Mouse (Mus musculus) ES-Bruce4 (cell line): Measurements from ENCODE around the gene Epha6. TPM values are rescaled to one million over a fixed set of nuclear protein-coding genes. Genes with fewer than 3 reads are reported as not detected.

Experiments used
- H3K27ac ChIP-seq: 2 replicates; pipeline ENCODE4 v1.5.1; 2012; ENCODE audit warnings: low read length, inconsistent platforms; ENCODE audit not compliant: insufficient read depth
- H3K27me3 ChIP-seq: 2 replicates; pipeline ENCODE4 v1.6.1; 2012; ENCODE audit warnings: mild to moderate bottlenecking, low read length, inconsistent platforms; ENCODE audit not compliant: control insufficient read depth, poor library complexity, insufficient read depth, severe bottlenecking
- H3K36me3 ChIP-seq: 2 replicates; pipeline ENCODE4 v1.6.1; 2012; ENCODE audit warnings: inconsistent platforms, mild to moderate bottlenecking, low read length, moderate library complexity; ENCODE audit not compliant: control insufficient read depth, poor library complexity, insufficient read depth, severe bottlenecking
- H3K4me1 ChIP-seq: one replicate; pipeline ENCODE4 v1.8.1; 2011; ENCODE audit warnings: low read length; ENCODE audit not compliant: control insufficient read depth, insufficient read depth
- H3K4me3 ChIP-seq: 2 replicates; pipeline ENCODE4 v1.5.1; 2011; ENCODE audit warnings: low read depth, mild to moderate bottlenecking, low read length
- H3K9ac ChIP-seq: 2 replicates; pipeline ENCODE4 v1.6.1; 2012; ENCODE audit warnings: low read depth, mild to moderate bottlenecking, inconsistent platforms; ENCODE audit not compliant: poor library complexity, severe bottlenecking
- H3K9me3 ChIP-seq: replicated peaks from 2 replicates; pipeline ENCODE4 v1.6.1; 2012; ENCODE audit warnings: mild to moderate bottlenecking, low read length, inconsistent platforms; ENCODE audit not compliant: control insufficient read depth, poor library complexity, insufficient read depth, severe bottlenecking
- CTCF ChIP-seq: IDR thresholded peaks from one replicate; pipeline ENCODE4 v1.8.1; 2011; ENCODE audit warnings: low read depth, low read length
- EP300 ChIP-seq: IDR thresholded peaks from 2 replicates; pipeline ENCODE4 v1.6.1; 2011; ENCODE audit warnings: low read depth, low read length; ENCODE audit not compliant: insufficient read depth
- POLR2A ChIP-seq: IDR thresholded peaks from one replicate; pipeline ENCODE4 v1.8.1; 2011; ENCODE audit warnings: low read length; ENCODE audit not compliant: insufficient read depth
- polyA plus RNA-seq: library from polyadenylated mRNA; stranded (reverse); fragments of >200 nt; gene quantifications from 2 replicates; pipeline ENCODE4 v1.2.4, GENCODE M21; 2011; ENCODE audit warnings: low read depth; ENCODE audit not compliant: missing spikeins, insufficient read depth, insufficient read length

Epha6 gene
- polyA plus RNA-seq, 1 experiment = not detected

DNA sequence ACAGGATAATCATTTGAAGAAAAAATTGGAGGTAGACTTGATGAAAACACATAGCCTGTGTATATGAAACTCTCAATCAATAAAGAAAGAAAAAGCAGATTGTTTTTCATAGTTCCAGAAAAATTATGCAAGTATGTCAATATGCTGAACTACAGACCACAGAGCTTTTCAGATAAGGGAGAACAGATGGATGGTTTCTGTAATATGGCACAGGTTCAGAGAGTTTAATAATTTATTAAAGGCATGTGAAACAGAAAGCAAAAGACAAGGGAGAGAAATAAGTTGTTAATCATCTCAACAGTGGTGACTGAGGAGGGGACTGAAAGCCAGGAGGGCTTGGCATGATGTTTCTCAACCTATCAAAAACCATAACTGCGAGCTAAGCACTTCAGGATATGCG, 372.3 kb downstream of the Epha6 start:
- Histone ChIP-seq H3K36me3 (no peaks in the 10 kb centered on the region), H3K9ac (no peak overlapping the region), H3K4me1 (no peaks in the 10 kb centered on the region), H3K4me3 (no peak overlapping the region), H3K27ac (no peak overlapping the region), H3K9me3 (no peaks in the 10 kb centered on the region), H3K27me3 (no peaks in the 10 kb centered on the region)
- TF ChIP-seq EP300 (no peak), CTCF (no peak), POLR2A (no peak)

- H3K36me3 ChIP-seq = no peaks in the 10 kb centered on the region
- no peak overlapping the region for H3K27ac ChIP-seq
- no peaks in the 10 kb centered on the region for H3K27me3 ChIP-seq
- no peak overlapping the region for H3K9ac ChIP-seq
- H3K9me3 ChIP-seq = no peaks in the 10 kb centered on the region
- TF ChIP-seq POLR2A = no peak
- TF ChIP-seq CTCF = no peak
- no peak for TF ChIP-seq EP300
- no peaks in the 10 kb centered on the region for H3K4me1 ChIP-seq
- no peak overlapping the region for H3K4me3 ChIP-seq
Measured at GRCm38 (mm10) chr16:60209151-60209550, 396.2 kb downstream of the Epha6 start.

GRCm38 (mm10) chr16:60175580-60175979, 429.8 kb downstream of the Epha6 start:
- TF ChIP-seq EP300 = no peak
- no peak for TF ChIP-seq POLR2A
- Histone ChIP-seq H3K27me3 (no peaks in the 10 kb centered on the region), H3K4me3 (no peak overlapping the region), H3K27ac (no peak overlapping the region), H3K4me1 (no peaks in the 10 kb centered on the region), H3K9me3 (no peaks in the 10 kb centered on the region), H3K36me3 (no peaks in the 10 kb centered on the region), H3K9ac (no peak overlapping the region)

DNA sequence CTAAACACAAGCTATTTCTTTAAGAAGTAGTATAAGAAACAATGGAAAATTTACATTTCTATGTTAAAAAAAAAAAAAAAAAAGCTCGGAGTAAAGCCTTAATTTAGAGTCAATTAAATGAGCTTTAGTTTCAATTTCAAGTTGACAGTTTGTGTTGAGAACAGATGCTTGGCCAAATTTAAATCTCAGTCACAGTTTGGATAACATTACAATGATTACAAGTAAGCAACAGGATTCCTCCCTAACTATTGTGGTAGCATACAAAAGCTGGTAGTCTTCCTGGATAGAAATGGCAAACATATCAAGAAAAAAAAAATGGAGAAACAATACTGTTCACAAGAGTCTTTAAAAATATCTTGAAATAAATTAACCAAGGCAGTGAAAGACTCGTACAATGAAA, 452.9 kb downstream of the Epha6 start:
- Histone ChIP-seq H3K36me3 (no peaks in the 10 kb centered on the region), H3K4me3 (no peak overlapping the region)
- TF ChIP-seq CTCF = no peak
- no peak for TF ChIP-seq POLR2A
- no peak for TF ChIP-seq EP300

DNA sequence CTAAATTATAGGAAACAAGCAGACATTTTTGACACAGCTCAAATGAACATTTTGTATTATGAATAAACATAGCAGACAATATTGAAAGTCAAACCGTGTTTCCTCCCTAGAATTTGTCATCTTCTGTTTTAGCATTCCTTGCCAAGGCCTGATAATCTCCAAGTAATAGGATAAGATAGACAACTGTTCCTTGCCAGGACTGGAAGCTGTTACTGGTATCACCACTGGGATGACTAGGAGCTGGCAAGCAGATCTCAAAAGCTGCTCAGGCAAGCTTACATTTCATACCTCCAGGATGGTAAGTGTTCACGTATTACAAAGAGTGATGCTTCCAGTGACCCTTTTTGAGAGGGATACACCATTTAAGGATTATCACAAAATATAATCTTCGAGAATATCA, 461.0 kb downstream of the Epha6 start:
- H3K4me3 ChIP-seq = no peak overlapping the region
- H3K9ac ChIP-seq = no peak overlapping the region
- H3K36me3 ChIP-seq = no peaks in the 10 kb centered on the region
- H3K9me3 ChIP-seq = no peaks in the 10 kb centered on the region
- no peak for TF ChIP-seq POLR2A
- TF ChIP-seq EP300 = no peak
- no peak for TF ChIP-seq CTCF
- no peaks in the 10 kb centered on the region for H3K4me1 ChIP-seq
- no peak overlapping the region for H3K27ac ChIP-seq
- H3K27me3 ChIP-seq = no peaks in the 10 kb centered on the region

More for the DNA sequence above, 452.9 kb downstream of the Epha6 start:
- no peaks in the 10 kb centered on the region for H3K27me3 ChIP-seq
- H3K9ac ChIP-seq = no peak overlapping the region
- H3K4me1 ChIP-seq = no peaks in the 10 kb centered on the region
- no peak overlapping the region for H3K27ac ChIP-seq
- no peaks in the 10 kb centered on the region for H3K9me3 ChIP-seq

GRCm38 (mm10) chr16:60121435-60121834, 483.9 kb downstream of the Epha6 start:
- H3K27me3 ChIP-seq = no peaks in the 10 kb centered on the region
- H3K27ac ChIP-seq = no peak overlapping the region
- no peaks in the 10 kb centered on the region for H3K9me3 ChIP-seq
- no peak overlapping the region for H3K4me3 ChIP-seq
- H3K4me1 ChIP-seq = no peaks in the 10 kb centered on the region
- no peak overlapping the region for H3K9ac ChIP-seq
- no peak for TF ChIP-seq CTCF
- no peak for TF ChIP-seq POLR2A
- TF ChIP-seq EP300 = no peak
- no peaks in the 10 kb centered on the region for H3K36me3 ChIP-seq

GRCm38 (mm10) chr16:60102210-60102609, 503.1 kb downstream of the Epha6 start:
- Histone ChIP-seq H3K4me3 (no peak overlapping the region), H3K4me1 (no peaks in the 10 kb centered on the region)

More at GRCm38 (mm10) chr16:60102210-60102609, 503.1 kb downstream of the Epha6 start:
- Histone ChIP-seq H3K36me3 (no peaks in the 10 kb centered on the region), H3K9ac (no peak overlapping the region), H3K27me3 (no peaks in the 10 kb centered on the region), H3K27ac (no peak overlapping the region), H3K9me3 (no peaks in the 10 kb centered on the region)
- TF ChIP-seq POLR2A (no peak), CTCF (no peak), EP300 (no peak)
